Mouse (Mus musculus) right cerebral cortex, postnatal 25 days (tissue): ENCODE data around the gene Stim2.

Experiments used
- DNase-seq: peaks from one replicate; pipeline ENCODE4 v3.0.0; 2022

The Stim2 gene

DNA sequence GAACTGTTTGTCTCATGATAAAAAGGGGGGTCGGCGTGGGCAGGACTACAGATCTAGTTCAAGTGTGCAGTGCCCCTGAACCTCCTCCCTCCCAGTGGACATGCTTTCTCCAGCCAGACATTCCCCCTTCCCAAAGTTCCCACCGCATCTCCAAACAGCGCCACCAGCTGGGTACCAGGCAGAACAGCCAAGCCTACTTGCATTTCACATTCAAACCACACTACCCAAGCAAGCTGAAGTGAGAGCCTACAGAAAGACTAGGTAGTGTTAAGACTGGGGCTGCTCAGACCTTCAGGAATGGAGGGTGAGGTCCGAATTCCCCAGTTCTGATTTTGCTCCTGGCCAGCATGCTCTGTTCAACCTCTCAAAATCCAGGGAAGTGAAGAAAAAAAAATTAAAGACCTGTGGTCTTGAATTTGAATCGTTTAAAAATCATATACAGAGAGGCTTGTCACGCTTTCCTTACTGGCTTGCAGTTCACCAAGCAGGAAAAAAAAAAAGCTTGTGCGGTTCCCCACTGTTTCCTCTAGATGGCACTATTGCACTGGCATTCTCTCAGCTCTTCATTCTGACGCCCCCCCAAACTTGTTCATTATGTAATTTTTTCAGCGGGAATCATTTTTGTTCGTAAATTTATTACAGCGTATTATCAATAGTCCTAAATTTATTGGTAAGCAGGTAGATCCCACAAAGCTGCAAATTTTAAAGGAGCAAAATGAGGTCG, 156.4 kb downstream of the Stim2 start:
- DNase-seq: peak; percentile 29

DNA sequence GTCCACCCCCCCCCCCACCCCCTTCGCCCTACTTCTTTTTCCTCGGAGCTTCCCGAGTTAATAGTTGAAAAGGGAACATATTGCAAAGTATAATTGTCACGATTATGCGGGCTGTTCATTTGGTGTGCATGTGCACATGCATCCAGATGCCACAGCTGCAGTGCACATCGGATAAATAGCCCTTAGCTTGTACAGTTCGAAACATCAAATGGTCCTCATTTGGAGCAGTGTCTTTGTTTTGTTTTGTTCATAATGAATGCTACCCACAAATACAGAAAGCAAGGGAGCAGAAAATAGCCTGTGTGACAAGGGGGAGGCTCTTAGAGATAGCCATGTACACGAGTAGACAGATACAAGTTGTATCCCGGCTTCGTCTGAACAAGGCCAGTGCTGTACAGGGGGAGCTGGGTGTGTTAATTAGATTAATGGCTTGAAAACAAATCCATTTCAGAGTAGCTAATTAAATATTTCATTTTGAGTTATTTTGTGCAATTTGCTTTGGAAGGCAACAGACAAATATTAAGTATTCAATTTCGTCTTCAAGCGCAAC, 157.0 kb downstream of the Stim2 start:
- DNase-seq: peak; percentile 9

DNA sequence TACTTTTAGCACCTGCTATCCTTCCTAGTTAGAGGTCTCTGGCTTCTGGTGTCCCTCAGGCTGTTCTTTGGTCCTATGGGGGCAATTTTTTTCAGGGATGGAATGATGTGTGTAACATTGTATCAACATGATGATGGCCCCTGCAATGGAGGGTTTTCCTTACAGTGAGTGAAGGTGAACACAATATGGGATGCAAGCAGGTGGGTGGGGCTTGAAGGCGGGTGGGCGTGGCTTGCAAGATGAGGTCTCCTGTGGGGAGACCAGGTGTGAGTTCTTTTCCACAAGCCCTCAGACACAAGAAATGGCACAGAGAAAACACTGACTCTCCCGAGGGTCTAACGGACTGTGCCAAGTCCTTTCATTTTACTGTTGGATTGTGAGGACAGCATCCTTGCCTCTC, 157.6 kb downstream of the Stim2 start:
- DNase-seq: no peak

DNA sequence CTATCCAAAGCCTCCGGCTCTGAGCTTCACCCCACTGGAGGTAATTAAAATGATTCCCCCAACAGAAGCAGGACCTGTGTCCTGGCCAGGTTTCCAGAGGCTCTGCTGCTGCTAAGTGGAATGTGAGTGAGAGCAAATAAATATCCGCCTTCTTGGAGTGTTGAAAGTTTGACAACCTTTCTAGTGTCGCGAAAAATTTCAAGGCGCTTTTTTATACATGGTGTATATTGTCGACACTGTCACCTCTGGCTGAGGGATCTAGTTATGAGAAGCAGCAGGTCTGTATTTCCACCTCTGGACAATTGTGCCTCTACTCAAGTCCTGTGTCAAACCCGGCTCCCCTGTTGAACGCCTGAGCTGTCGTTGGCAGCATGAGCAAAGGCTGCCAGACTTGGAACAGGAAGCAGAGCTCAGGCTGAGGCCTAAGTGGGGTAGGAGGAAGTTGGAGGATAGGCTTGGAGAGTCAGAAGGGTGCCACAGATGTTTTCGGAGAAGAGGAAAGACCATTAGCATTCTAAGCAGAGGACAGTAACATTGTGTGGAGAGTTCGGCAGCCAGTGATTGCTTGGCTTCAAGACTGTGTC, 158.7 kb downstream of the Stim2 start:
- no peak for DNase-seq

DNA sequence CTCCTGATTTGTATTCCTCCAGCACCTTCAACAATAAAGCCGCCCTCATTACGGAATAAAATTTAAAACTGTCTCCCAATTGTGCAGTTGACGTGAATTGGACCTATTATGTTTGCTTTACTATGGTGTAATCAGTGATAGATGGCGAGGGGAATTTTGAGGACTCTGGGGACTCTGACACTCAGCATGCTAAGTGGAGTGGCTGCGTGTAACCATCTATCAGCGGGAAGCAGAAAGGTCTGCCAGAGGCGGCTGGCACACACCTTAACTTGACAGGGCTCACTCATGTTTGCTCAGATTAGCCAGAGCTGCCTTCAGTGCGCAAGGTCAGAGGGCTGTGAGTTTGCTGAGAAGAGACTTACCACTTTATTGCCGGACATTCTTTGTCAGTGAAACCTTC, 159.9 kb downstream of the Stim2 start:
- DNase-seq: no peak

DNA sequence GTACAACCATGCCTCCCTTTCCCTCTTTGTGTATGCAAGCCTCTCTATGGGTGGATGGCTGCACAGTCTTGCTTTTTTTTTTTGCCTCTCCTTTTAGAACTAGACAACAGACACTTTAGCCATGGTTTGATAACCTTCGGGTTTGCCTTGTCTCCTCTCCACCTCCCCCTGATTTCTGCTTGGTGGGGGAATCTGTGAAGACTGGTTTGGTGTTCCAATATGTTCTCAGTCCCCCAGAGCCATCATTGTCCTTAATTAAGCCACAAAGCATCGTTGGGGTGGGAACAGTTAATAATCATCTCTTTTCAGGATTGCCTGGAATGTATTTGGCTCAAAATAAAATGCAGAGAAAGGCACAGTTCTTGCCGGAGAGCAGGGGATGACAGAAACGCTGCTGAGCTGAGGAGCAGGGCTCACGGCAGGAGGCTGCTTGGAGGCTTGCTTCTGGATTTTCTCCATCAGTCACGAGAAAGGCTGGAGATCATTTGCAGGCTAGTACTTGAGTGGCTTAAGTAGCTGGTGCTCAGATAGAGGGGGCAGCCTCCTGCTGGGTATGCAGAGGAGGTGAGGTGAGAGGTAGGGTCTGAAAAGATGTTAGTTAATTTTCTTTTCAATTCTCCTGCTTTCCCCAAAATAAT, 161.0 kb downstream of the Stim2 start:
- DNase-seq: no peak

DNA sequence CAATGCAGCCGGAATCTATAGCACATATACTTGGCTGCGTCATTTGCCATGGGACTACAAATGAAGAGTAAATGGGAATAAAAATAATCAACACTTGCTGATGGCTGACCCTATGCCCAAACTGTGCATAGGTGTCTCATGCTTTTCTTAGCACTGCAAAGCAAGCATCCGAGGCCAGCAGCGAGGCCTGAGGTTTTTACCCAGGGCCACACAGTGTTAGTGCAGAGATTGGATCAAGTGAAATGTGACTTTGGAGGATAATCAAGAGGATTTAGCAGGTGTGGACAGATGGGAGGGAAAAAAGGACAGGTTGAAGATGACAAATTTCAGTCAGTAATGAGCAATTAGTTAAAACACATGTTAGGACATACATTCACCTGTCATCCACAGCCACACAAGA, 162.3 kb downstream of the Stim2 start:
- DNase-seq: no peak

DNA sequence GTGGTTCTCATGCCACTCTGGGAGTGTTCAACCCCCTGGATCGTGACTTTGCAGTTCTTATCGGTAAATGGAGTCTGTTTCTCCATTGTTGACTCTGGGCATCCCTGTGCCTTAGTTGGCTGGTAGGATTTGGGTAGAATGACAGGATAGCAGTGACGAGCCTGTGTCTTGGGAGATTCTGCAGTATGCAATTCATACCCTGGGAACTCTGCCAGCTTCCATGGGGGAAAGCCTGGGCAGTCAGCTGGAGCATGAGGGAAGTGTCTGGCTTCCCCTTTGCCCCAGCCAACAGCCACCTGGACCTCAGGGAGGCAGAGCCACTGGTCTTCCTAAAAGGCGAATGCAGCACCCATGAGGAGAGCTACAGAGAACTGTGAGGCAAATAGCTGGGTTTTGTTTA, 165.6 kb downstream of the Stim2 start:
- no peak for DNase-seq
